Mouse (Mus musculus) mouse trophoblast stem cell (cell line): ENCODE results near the gene Dusp2.
"Not testable (repeated sequence)": the region's sequence is repeated elsewhere in the genome, so short reads cannot be mapped to it uniquely, and the experiment has no call there.

Source experiments
- in situ Hi-C, 2 experiments: fragments of 300-500 bp; cut with MseI, MboI; formaldehyde crosslinking; loops; 2 replicates in 1 of 2; 3 replicates in 1 of 2; pipeline ENCODE4 v1.15.1; 2025

The Dusp2 gene

GRCm38 (mm10) chr2:127335767-127336496 is at the start of gene Dusp2:
Dusp2 (plus strand) TSS chr2:127336159.
- in situ Hi-C loops, result no loop called here

GRCm38 (mm10) chr2:127292250-127292649 is 43.7 kb upstream of the Dusp2 start:
- in situ Hi-C loops, result no loop called here

- in situ Hi-C loops, result no loop called here
These were observed 38.8 kb upstream of the Dusp2 start for GRCm38 (mm10) chr2:127297001-127297805.

GRCm38 (mm10) chr2:127298056-127298455 is 37.9 kb upstream of the Dusp2 start:
- in situ Hi-C loops, result no loop called here

- in situ Hi-C loops, result no loop called here
These were observed 35.3 kb upstream of the Dusp2 start for GRCm38 (mm10) chr2:127300701-127301100.

GRCm38 (mm10) chr2:127301883-127302282 is 34.1 kb upstream of the Dusp2 start:
- in situ Hi-C loops, result no loop called here

GRCm38 (mm10) chr2:127304192-127304591 is 31.8 kb upstream of the Dusp2 start:
- in situ Hi-C loops, result not testable (repeated sequence)

- in situ Hi-C loops, result loop anchor here (5.0 kb wide), 1 partner anchor 38 kb away; no protein-coding TSS in a partner anchor
These were observed 31.2 kb upstream of the Dusp2 start for GRCm38 (mm10) chr2:127304609-127305210.

- in situ Hi-C loops, result loop anchor here (5.0 kb wide), 1 partner anchor 36 kb away; no protein-coding TSS in a partner anchor
These were observed 29.8 kb upstream of the Dusp2 start for GRCm38 (mm10) chr2:127306123-127306522.

GRCm38 (mm10) chr2:127307179-127307578 is 28.8 kb upstream of the Dusp2 start:
- in situ Hi-C loops, result loop anchor here (5.0 kb wide), 1 partner anchor 35 kb away; no protein-coding TSS in a partner anchor

GRCm38 (mm10) chr2:127308660-127309059 is 27.3 kb upstream of the Dusp2 start:
- in situ Hi-C loops, result loop anchor here (5.0 kb wide), 1 partner anchor 34 kb away; no protein-coding TSS in a partner anchor

GRCm38 (mm10) chr2:127310246-127310645 is 25.7 kb upstream of the Dusp2 start:
- in situ Hi-C loops, result no loop called here

GRCm38 (mm10) chr2:127310685-127311084 is 25.3 kb upstream of the Dusp2 start:
- in situ Hi-C loops, result no loop called here

GRCm38 (mm10) chr2:127311193-127311592 is 24.8 kb upstream of the Dusp2 start:
- in situ Hi-C loops, result no loop called here

- in situ Hi-C loops, result no loop called here
These were observed 23.2 kb upstream of the Dusp2 start for GRCm38 (mm10) chr2:127312801-127313200.

GRCm38 (mm10) chr2:127313878-127314277 is 22.1 kb upstream of the Dusp2 start:
- in situ Hi-C loops, result no loop called here

- in situ Hi-C loops, result no loop called here
These were observed 21.3 kb upstream of the Dusp2 start for GRCm38 (mm10) chr2:127314467-127315154.

GRCm38 (mm10) chr2:127315155-127315470 is 20.8 kb upstream of the Dusp2 start:
- in situ Hi-C loops, result no loop called here

GRCm38 (mm10) chr2:127316431-127316830 is 19.5 kb upstream of the Dusp2 start:
- in situ Hi-C loops, result no loop called here

- in situ Hi-C loops, result no loop called here
These were observed 17.8 kb upstream of the Dusp2 start for GRCm38 (mm10) chr2:127318136-127318535.

GRCm38 (mm10) chr2:127319071-127319470 is 16.9 kb upstream of the Dusp2 start:
- in situ Hi-C loops, result no loop called here
